Mouse (Mus musculus): ENCODE measurements around the gene Bricd5. TPM values are rescaled to one million over a fixed set of nuclear protein-coding genes. Genes with fewer than 3 reads are reported as not detected.

Gene Bricd5
- polyA plus RNA-seq (2017; shearing (Covaris generic)), result under 1 TPM in 1 of 2 experiments, not detected in 1; 0.55 TPM

DNA sequence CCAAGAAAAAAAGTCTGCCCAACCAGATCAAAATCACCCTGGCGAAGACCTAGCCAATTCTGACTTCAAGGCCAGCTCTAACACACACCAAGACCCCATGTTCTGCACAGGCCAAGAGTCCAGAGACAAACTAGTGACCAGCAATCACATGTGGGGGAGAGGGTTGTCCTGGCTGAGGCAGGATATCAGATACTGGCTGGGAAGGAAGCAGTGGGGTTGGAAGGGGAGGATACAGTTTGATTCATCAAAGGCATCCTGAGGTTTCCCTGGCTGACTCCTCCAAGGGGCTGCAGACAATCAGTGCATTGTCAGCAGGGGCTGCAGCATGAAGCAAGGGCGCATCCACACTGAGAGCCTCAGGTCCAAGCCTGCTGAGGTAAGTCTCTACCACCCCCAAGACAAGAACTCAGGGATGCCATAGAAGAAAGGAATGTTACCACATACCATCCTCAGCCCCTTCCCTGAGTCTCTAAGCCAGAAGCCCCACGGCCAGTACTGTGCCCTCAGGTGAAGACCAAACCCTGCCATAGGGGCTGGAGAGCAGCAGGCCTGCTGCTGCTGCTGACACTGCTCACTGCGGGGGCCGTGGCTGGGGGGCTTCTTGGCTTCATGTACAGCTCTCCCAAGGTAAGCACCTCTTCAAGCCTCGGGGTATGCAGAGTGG is at the start of gene Bricd5:
Gene Bricd5, plus strand, starts transcription at position 273 of the 664 bp plus-strand sequence.

DNA sequence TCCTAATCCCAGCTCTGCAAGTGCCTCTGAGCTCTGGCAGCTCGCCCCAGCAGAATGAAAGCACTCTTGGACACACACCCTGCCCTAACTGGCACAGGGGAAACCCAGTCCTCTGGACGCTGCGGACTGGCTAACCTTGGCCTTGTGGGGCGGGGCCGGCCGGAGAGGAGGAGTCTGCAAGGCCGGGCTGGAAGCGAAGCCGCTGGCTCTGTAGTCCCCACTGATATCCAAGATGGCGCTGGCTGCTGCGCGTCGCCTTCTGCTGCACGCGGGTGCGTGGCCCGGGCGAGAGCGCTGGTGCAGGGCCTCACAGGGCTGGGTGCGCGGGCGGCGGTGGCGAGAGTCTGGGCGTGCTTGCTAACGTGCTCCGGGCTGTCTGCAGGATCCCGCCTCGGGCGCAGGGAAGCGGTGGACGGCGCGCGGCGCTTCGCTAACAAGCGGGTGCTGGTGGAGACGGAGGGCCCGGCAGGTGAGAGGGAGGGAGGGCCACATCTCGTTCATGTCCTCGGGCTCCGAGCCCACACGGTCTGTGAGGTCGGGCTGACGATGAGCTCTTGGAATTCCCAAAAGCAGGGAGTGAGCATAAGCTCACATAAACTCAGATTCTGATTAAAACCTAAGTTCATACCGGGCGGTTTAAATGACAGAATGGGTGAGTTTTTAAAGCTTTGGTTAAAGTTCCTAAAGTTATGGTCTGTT is 47.1 kb upstream of the Bricd5 start, which contains the start of gene Eci1:
Gene Eci1, plus strand, starts transcription at position 171 of the 699 bp plus-strand sequence.

DNA sequence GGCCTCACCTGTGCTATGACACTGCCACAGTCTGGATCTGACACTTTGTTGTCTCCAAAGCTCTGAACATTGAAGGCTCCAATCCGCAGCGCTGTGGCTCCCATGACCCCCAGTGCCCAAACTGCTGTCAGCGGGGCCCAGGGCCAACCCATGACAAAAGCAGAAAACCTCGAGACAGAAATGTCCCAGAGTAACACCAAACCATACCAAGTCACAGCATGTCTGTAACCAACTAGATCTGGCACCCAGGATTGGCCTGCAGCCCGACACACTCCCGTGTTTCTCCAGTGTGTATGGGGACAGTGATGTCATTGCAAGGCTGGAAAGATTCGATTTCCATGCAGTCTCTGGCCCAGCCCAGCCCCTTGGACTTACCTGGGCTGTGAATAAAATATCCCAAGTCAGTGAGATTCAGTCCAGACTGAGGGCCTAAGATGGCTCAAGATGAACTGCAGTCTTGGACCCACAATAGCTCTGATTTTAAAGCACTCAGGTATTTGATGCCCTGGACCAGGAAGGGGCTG is 31.0 kb upstream of the Bricd5 start, which contains the start of gene Dnase1l2:
Gene Dnase1l2, minus strand, starts transcription at position 474 of the 524 bp plus-strand sequence.

DNA sequence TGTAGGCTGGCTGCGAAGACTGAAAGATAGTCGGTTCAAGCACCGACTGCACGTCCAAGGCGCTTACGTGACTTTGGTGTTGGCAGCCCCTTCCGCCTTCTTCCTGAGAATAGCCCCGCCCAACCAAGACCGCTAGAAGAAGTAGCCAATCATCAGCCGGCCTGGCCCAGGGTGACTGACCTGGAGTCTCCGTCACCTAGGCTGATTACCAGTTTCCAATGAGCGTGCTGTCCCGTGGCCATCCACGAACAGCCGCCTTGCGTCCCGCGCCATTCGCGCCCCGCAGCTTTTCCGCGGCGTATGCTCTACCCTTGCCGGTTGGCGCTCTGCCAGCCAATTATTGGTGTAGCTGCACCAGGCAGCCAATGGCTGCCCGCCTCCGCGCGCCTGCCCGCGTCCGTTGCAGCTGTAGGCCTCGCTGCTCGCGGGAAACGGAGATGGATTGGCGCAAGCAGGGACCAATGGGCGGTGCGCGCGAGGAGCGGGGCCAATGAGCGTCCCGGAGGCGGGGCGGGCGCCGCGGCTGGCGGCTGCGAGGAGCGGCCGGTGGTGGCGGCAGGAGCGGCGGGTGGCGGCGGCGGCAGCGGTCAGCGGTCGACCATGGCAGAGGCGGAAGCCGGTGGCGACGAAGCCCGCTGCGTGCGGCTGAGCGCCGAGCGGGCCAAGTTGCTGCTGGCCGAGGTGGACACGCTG is 3.6 kb upstream of the Bricd5 start, which contains the start of the genes E4f1 and Pgp:
Gene E4f1, minus strand, starts transcription at position 404 of the 693 bp plus-strand sequence.
Gene Pgp, plus strand, starts transcription at position 483 of the 693 bp plus-strand sequence.

GRCm38 (mm10) chr17:24478663-24479380 is 5.1 kb downstream of the Bricd5 start, which contains the start of gene Mlst8:
Mlst8 (minus strand) TSS chr17:24479078.

DNA sequence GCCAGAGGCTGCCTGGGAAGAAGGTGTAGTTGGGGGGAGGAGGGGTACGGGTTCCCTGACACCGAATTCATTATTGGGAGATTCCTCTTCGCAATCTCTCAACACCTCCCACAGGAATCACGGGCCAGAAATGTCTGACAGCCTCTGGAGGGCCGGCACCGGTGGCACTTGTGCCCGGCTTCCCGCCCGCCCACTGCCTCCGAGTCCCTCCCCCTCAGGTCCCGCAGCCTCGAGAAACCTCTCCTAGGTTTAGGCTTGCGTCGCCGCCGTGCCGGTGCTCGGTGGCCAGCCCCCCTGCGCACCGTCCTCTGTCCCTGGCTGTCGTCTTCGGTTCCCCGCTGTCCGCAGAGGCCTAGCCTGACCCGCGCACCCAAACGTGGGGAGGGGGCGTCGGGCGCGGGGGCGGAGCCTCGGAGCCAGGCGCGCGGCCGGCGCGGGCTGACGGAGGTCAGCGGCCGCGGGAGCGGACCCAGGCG is 14.5 kb downstream of the Bricd5 start, which contains the start of gene Caskin1:
Gene Caskin1, plus strand, starts transcription at position 416 of the 476 bp plus-strand sequence.

Other genes with a start within 250 kb of the Bricd5 start
- gene Ccnf, start 222.4 kb upstream of the Bricd5 start, polyA plus RNA-seq (2017; shearing (Covaris generic)), result 1 to 10 TPM in 1 of 2 experiments, under 1 TPM in 1; 0.71 to 2.7 TPM
- under 1 TPM; 0.20 to 0.24 TPM for gene Abca17, start 122.8 kb upstream of the Bricd5 start, polyA plus RNA-seq (2017; shearing (Covaris generic))
- 10 to 100 TPM; 28.9 to 30.9 TPM for gene Abca3, start 121.9 kb upstream of the Bricd5 start, polyA plus RNA-seq (2017; shearing (Covaris generic))
- 100 to 1,000 TPM; 167 to 196 TPM for gene Rnps1, start 59.3 kb upstream of the Bricd5 start, polyA plus RNA-seq (2017; shearing (Covaris generic))
- gene Eci1, start 47.2 kb upstream of the Bricd5 start, polyA plus RNA-seq (2017; shearing (Covaris generic)), result 100 to 1,000 TPM in 1 of 2 experiments, 10 to 100 TPM in 1; 73.6 to 103 TPM
- 10 to 100 TPM in 1 of 2 experiments, 1 to 10 TPM in 1; 4.8 to 10.4 TPM for gene Dnase1l2, start 30.8 kb upstream of the Bricd5 start, polyA plus RNA-seq (2017; shearing (Covaris generic))
- gene E4f1, start 3.6 kb upstream of the Bricd5 start, polyA plus RNA-seq (2017; shearing (Covaris generic)), result 100 to 1,000 TPM; 101 to 133 TPM
- gene Pgp, start 3.5 kb upstream of the Bricd5 start, polyA plus RNA-seq (2017; shearing (Covaris generic)), result 10 to 100 TPM; 40.5 to 44.7 TPM
- 10 to 100 TPM; 20.4 to 29.8 TPM for gene Mlst8, start 5.2 kb downstream of the Bricd5 start, polyA plus RNA-seq (2017; shearing (Covaris generic))
- 1 to 10 TPM in 1 of 2 experiments, under 1 TPM in 1; 0.68 to 6.5 TPM for gene Caskin1, start 14.7 kb downstream of the Bricd5 start, polyA plus RNA-seq (2017; shearing (Covaris generic))
- gene Traf7, start 54.1 kb downstream of the Bricd5 start, polyA plus RNA-seq (2017; shearing (Covaris generic)), result 10 to 100 TPM; 71.3 to 72.8 TPM
- 1 to 10 TPM; 5.4 to 9.0 TPM for gene Rab26, start 60.3 kb downstream of the Bricd5 start, polyA plus RNA-seq (2017; shearing (Covaris generic))
- 10 to 100 TPM; 42.0 to 67.1 TPM for gene Pkd1, start 76.0 kb downstream of the Bricd5 start, polyA plus RNA-seq (2017; shearing (Covaris generic))
- 10 to 100 TPM; 46.6 to 49.7 TPM for gene Tsc2, start 158.7 kb downstream of the Bricd5 start, polyA plus RNA-seq (2017; shearing (Covaris generic))
- gene Nthl1, start 158.8 kb downstream of the Bricd5 start, polyA plus RNA-seq (2017; shearing (Covaris generic)), result 1 to 10 TPM; 5.8 to 8.3 TPM
- under 1 TPM in 1 of 2 experiments, not detected in 1; 0.68 TPM for gene Slc9a3r2, start 176.4 kb downstream of the Bricd5 start, polyA plus RNA-seq (2017; shearing (Covaris generic))
- gene Npw, start 184.6 kb downstream of the Bricd5 start, polyA plus RNA-seq (2017; shearing (Covaris generic)), result not detected
- gene Zfp598, start 195.8 kb downstream of the Bricd5 start, polyA plus RNA-seq (2017; shearing (Covaris generic)), result 10 to 100 TPM; 18.3 to 27.2 TPM
- 1 to 10 TPM in 1 of 2 experiments, under 1 TPM in 1; 0.42 to 1.3 TPM for gene Syngr3, start 216.1 kb downstream of the Bricd5 start, polyA plus RNA-seq (2017; shearing (Covaris generic))
- 10 to 100 TPM; 37.0 to 38.8 TPM for gene Gfer, start 222.3 kb downstream of the Bricd5 start, polyA plus RNA-seq (2017; shearing (Covaris generic))
- 1 to 10 TPM; 2.3 to 3.1 TPM for gene Noxo1, start 222.3 kb downstream of the Bricd5 start, polyA plus RNA-seq (2017; shearing (Covaris generic))
- gene Tbl3, start 233.8 kb downstream of the Bricd5 start, polyA plus RNA-seq (2017; shearing (Covaris generic)), result 10 to 100 TPM; 51.3 to 56.7 TPM
- gene Rnf151, start 244.2 kb downstream of the Bricd5 start, polyA plus RNA-seq (2017; shearing (Covaris generic)), result under 1 TPM in 1 of 2 experiments, not detected in 1; 0.22 TPM
- 100 to 1,000 TPM; 677 to 785 TPM for gene Rps2, start 244.2 kb downstream of the Bricd5 start, polyA plus RNA-seq (2017; shearing (Covaris generic))

Data from inflammation-experienced regulatory T-cells (primary cell).